Mouse (Mus musculus) cortical plate, adult 2 months (tissue): ENCODE measurements around the gene Mef2d.

Experiments
- CTCF ChIP-seq: fragments of 200-500 bp; IDR thresholded peaks from 2 replicates; pipeline ENCODE4 v1.5.1; 2011; ENCODE audit warnings: mild to moderate bottlenecking, control low read depth, low read length; ENCODE audit not compliant: insufficient read depth; ENCODE audit errors: extremely low read depth
- POLR2A ChIP-seq: fragments of 200-500 bp; IDR thresholded peaks from 2 replicates; pipeline ENCODE4 v1.6.1; 2011; ENCODE audit warnings: mild to moderate bottlenecking, low read length, control low read depth; ENCODE audit not compliant: insufficient read depth; ENCODE audit errors: extremely low read depth

GRCm38 (mm10) chr3:88206500-88206899 lies 64.3 kb downstream of the Mef2d start:
- TF ChIP-seq CTCF = no peak
- TF ChIP-seq POLR2A = no peak
